Mouse (Mus musculus): ENCODE data around the gene Ankrd34b. TPM values are rescaled to one million over a fixed set of nuclear protein-coding genes. Genes with fewer than 3 reads are reported as not detected.

The Ankrd34b gene
- polyA plus RNA-seq (2015; fragmentation: Nextera tagmentation; extraction: Ambion mirVana), result 0.09 and 0.14 TPM in 2 replicates

- peak within 1 kb of the TSS; percentile 57 for H3K4me3 ChIP-seq
- peak within 1 kb of the TSS; percentile 48 for H3K9ac ChIP-seq
- H3K4me1 ChIP-seq (replicated peaks), result peaks cover 21% of the 10 kb centered on the region
- peak; percentile 56; the same call in 1 of the 2 replicates for ATAC-seq (replicated peaks; ENCODE audit: insufficient number of reproducible peaks, insufficient read depth, low FRiP score, low read depth)
- peak within 1 kb of the TSS; percentile 100 for H3K4me2 ChIP-seq
- no peaks in the 10 kb centered on the region for H3K36me3 ChIP-seq
- H3K27ac ChIP-seq, result no peak within 1 kb of the TSS
- 1% methylated on average over 54 of the region's 54 CpGs for WGBS
- H3K9me3 ChIP-seq (replicated peaks), result no peaks in the 10 kb centered on the region
- peaks cover 60% of the 10 kb centered on the region for H3K27me3 ChIP-seq
Observed at GRCm38 (mm10) chr13:92425758-92426264, at the start of gene Ankrd34b. TSS of gene Ankrd34b (plus strand) at chr13:92425896.

- no peaks in the 10 kb centered on the region for H3K27me3 ChIP-seq
- no peaks in the 10 kb centered on the region; the same call in 1 of the 2 replicates for H3K36me3 ChIP-seq
- 78% methylated on average over 3 of the region's 3 CpGs for WGBS
- no peaks in the 10 kb centered on the region for H3K4me1 ChIP-seq (replicated peaks)
- ATAC-seq (replicated peaks; ENCODE audit: insufficient number of reproducible peaks, insufficient read depth, low FRiP score, low read depth), result no peak
- H3K9ac ChIP-seq, result no peak overlapping the region
- H3K4me3 ChIP-seq, result no peak overlapping the region
- H3K4me2 ChIP-seq, result no peak overlapping the region
- H3K9me3 ChIP-seq (replicated peaks), result no peaks in the 10 kb centered on the region
- no peak overlapping the region for H3K27ac ChIP-seq
Observed at GRCm38 (mm10) chr13:92387367-92387766, 38.3 kb upstream of the Ankrd34b start.

GRCm38 (mm10) chr13:92393047-92393661 lies 32.5 kb upstream of the Ankrd34b start:
- H3K36me3 ChIP-seq, result no peaks in the 10 kb centered on the region
- H3K27me3 ChIP-seq, result no peaks in the 10 kb centered on the region
- no peaks in the 10 kb centered on the region for H3K9me3 ChIP-seq (replicated peaks)
- 76% methylated on average over 12 of the region's 12 CpGs for WGBS
- no peak overlapping the region for H3K27ac ChIP-seq
- no peak overlapping the region for H3K4me2 ChIP-seq
- no peaks in the 10 kb centered on the region for H3K4me1 ChIP-seq (replicated peaks)
- no peak overlapping the region for H3K4me3 ChIP-seq
- ATAC-seq (replicated peaks; ENCODE audit: insufficient number of reproducible peaks, insufficient read depth, low FRiP score, low read depth), result no peak
- H3K9ac ChIP-seq, result no peak overlapping the region

GRCm38 (mm10) chr13:92398491-92399384 lies 27.0 kb upstream of the Ankrd34b start:
- Histone ChIP-seq H3K27ac (no peak overlapping the region), H3K36me3 (no peaks in the 10 kb centered on the region), H3K4me2 (no peak overlapping the region), H3K4me3 (no peak overlapping the region), H3K9ac (no peak overlapping the region), H3K9me3 (replicated peaks) (no peaks in the 10 kb centered on the region), H3K4me1 (replicated peaks) (no peaks in the 10 kb centered on the region), H3K27me3 (no peaks in the 10 kb centered on the region)
- ATAC-seq (replicated peaks; ENCODE audit: insufficient number of reproducible peaks, insufficient read depth, low FRiP score, low read depth), result no peak
- 73% methylated on average over 11 of the region's 11 CpGs for WGBS

- H3K4me3 ChIP-seq, result no peak overlapping the region
Observed at GRCm38 (mm10) chr13:92402063-92402462, 23.6 kb upstream of the Ankrd34b start.

GRCm38 (mm10) chr13:92403496-92403895 lies 22.2 kb upstream of the Ankrd34b start:
- Histone ChIP-seq H3K9me3 (replicated peaks) (no peaks in the 10 kb centered on the region), H3K4me1 (replicated peaks) (no peaks in the 10 kb centered on the region), H3K9ac (no peak overlapping the region), H3K4me3 (no peak overlapping the region), H3K27ac (no peak overlapping the region), H3K4me2 (no peak overlapping the region), H3K36me3 (no peaks in the 10 kb centered on the region), H3K27me3 (no peaks in the 10 kb centered on the region)
- ATAC-seq (replicated peaks; ENCODE audit: insufficient number of reproducible peaks, insufficient read depth, low FRiP score, low read depth), result no peak
- WGBS, result 78% methylated on average over 3 of the region's 3 CpGs

More at GRCm38 (mm10) chr13:92402063-92402462, 23.6 kb upstream of the Ankrd34b start:
- H3K9me3 ChIP-seq (replicated peaks), result no peaks in the 10 kb centered on the region
- ATAC-seq (replicated peaks; ENCODE audit: insufficient number of reproducible peaks, insufficient read depth, low FRiP score, low read depth), result no peak
- H3K4me1 ChIP-seq (replicated peaks), result no peaks in the 10 kb centered on the region
- H3K9ac ChIP-seq, result no peak overlapping the region
- WGBS, result 32% methylated on average over 2 of the region's 2 CpGs
- H3K4me2 ChIP-seq, result no peak overlapping the region
- no peaks in the 10 kb centered on the region for H3K36me3 ChIP-seq
- H3K27ac ChIP-seq, result no peak overlapping the region
- no peaks in the 10 kb centered on the region for H3K27me3 ChIP-seq

GRCm38 (mm10) chr13:92410486-92410885 lies 15.2 kb upstream of the Ankrd34b start:
- ATAC-seq (replicated peaks; ENCODE audit: insufficient number of reproducible peaks, insufficient read depth, low FRiP score, low read depth), result no peak
- Histone ChIP-seq H3K4me3 (no peak overlapping the region), H3K9ac (no peak overlapping the region), H3K4me2 (no peak overlapping the region), H3K9me3 (replicated peaks) (no peaks in the 10 kb centered on the region), H3K27me3 (no peaks in the 10 kb centered on the region), H3K27ac (no peak overlapping the region), H3K36me3 (no peaks in the 10 kb centered on the region), H3K4me1 (replicated peaks) (no peaks in the 10 kb centered on the region)
- WGBS, result 69% methylated on average over 2 of the region's 2 CpGs

- no peak overlapping the region for H3K27ac ChIP-seq
- WGBS, result 77% methylated on average over 11 of the region's 11 CpGs
- no peak for ATAC-seq (replicated peaks; ENCODE audit: insufficient number of reproducible peaks, insufficient read depth, low FRiP score, low read depth)
- no peaks in the 10 kb centered on the region for H3K4me1 ChIP-seq (replicated peaks)
- no peak overlapping the region for H3K4me2 ChIP-seq
- no peak overlapping the region for H3K4me3 ChIP-seq
- H3K36me3 ChIP-seq, result no peaks in the 10 kb centered on the region
- peaks cover 22% of the 10 kb centered on the region for H3K27me3 ChIP-seq
- no peaks in the 10 kb centered on the region for H3K9me3 ChIP-seq (replicated peaks)
- no peak overlapping the region for H3K9ac ChIP-seq
Observed at GRCm38 (mm10) chr13:92419630-92420029, 6.1 kb upstream of the Ankrd34b start.

GRCm38 (mm10) chr13:92423711-92424110 lies 2.0 kb upstream of the Ankrd34b start:
- ATAC-seq (replicated peaks; ENCODE audit: insufficient number of reproducible peaks, insufficient read depth, low FRiP score, low read depth), result no peak
- no peaks in the 10 kb centered on the region for H3K9me3 ChIP-seq (replicated peaks)
- no peak overlapping the region for H3K4me2 ChIP-seq
- peaks cover 60% of the 10 kb centered on the region for H3K27me3 ChIP-seq
- peaks cover 21% of the 10 kb centered on the region for H3K4me1 ChIP-seq (replicated peaks)
- no peak overlapping the region for H3K4me3 ChIP-seq
- 50% methylated on average over 3 of the region's 3 CpGs for WGBS
- no peak overlapping the region for H3K9ac ChIP-seq
- H3K36me3 ChIP-seq, result no peaks in the 10 kb centered on the region
- H3K27ac ChIP-seq, result no peak overlapping the region

- Histone ChIP-seq H3K27ac (no peak overlapping the region), H3K9ac (peak overlapping the region; percentile 48), H3K4me2 (peak overlapping the region; percentile 100), H3K36me3 (no peaks in the 10 kb centered on the region), H3K27me3 (peaks cover 60% of the 10 kb centered on the region), H3K4me3 (peak overlapping the region; percentile 57), H3K4me1 (replicated peaks) (peaks cover 21% of the 10 kb centered on the region), H3K9me3 (replicated peaks) (no peaks in the 10 kb centered on the region)
- under 1% methylated on average over 85 of the region's 92 CpGs for WGBS
- ATAC-seq (replicated peaks; ENCODE audit: insufficient number of reproducible peaks, insufficient read depth, low FRiP score, low read depth), result 0 out of 2 replicates have a peak, but pooled peaks have one; percentile 19
Observed at GRCm38 (mm10) chr13:92426294-92427051, 777 bp downstream of the Ankrd34b start.

- 48% methylated on average over 4 of the region's 4 CpGs for WGBS
- H3K4me3 ChIP-seq, result peak overlapping the region; percentile 57; the same call in 1 of the 2 replicates
Observed at GRCm38 (mm10) chr13:92427351-92427855, 1.7 kb downstream of the Ankrd34b start.

More at GRCm38 (mm10) chr13:92427351-92427855, 1.7 kb downstream of the Ankrd34b start:
- Histone ChIP-seq H3K27me3 (peaks cover 60% of the 10 kb centered on the region), H3K9me3 (replicated peaks) (no peaks in the 10 kb centered on the region), H3K4me2 (peak overlapping the region; percentile 100), H3K27ac (no peak overlapping the region), H3K4me1 (replicated peaks) (peaks cover 21% of the 10 kb centered on the region), H3K36me3 (no peaks in the 10 kb centered on the region), H3K9ac (no peak overlapping the region)
- no peak for ATAC-seq (replicated peaks; ENCODE audit: insufficient number of reproducible peaks, insufficient read depth, low FRiP score, low read depth)

Data from heart, embryonic 15.5 days (tissue).